Mouse (Mus musculus) macrophage (primary cell): ENCODE results near the gene Prss22. TPM values are rescaled to one million over a fixed set of nuclear protein-coding genes. Genes with fewer than 3 reads are reported as not detected.

Experiments
- H3K27ac ChIP-seq: fragments of 350-480 bp; formaldehyde crosslinking; 2 replicates; pipeline ENCODE4 v1.9.0; 2021
- H3K36me3 ChIP-seq: fragments of 350-480 bp; formaldehyde crosslinking; 2 replicates; pipeline ENCODE4 v1.9.0; 2021; ENCODE audit errors: inconsistent target
- H3K4me3 ChIP-seq: fragments of 350-480 bp; formaldehyde crosslinking; 2 replicates; pipeline ENCODE4 v1.9.0; 2021; ENCODE audit errors: inconsistent target
- H3K79me2 ChIP-seq: fragments of 350-480 bp; formaldehyde crosslinking; 2 replicates; pipeline ENCODE4 v1.9.0; 2021; ENCODE audit errors: inconsistent target
- WGBS: methylation state at CpG from one replicate; pipeline ENCODE4 v1.1.7; 2026; ENCODE audit warnings: inconsistent platforms; ENCODE audit not compliant: missing documents; 5-methylcytosine and 5-hydroxymethylcytosine counted together
- polyA plus RNA-seq: library from polyadenylated mRNA; stranded (reverse); fragments of 250-400 nt; gene quantifications from 3 replicates; pipeline ENCODE4 v1.2.4, GENCODE M21; 2018; ENCODE audit warnings: inconsistent platforms

Gene Prss22
- polyA plus RNA-seq, 1 experiment from 2014 or later: not detected

- no peak overlapping the region for H3K27ac ChIP-seq
- no peak overlapping the region for H3K4me3 ChIP-seq
These were observed 11.7 kb upstream of the Prss22 start for GRCm38 (mm10) chr17:24009617-24010016.

GRCm38 (mm10) chr17:24008105-24008504, 10.2 kb upstream of the Prss22 start:
- Histone ChIP-seq H3K27ac (peak overlapping the region; percentile 97), H3K4me3 (no peak overlapping the region), H3K36me3 (no peaks in the 10 kb centered on the region), H3K79me2 (no peaks in the 10 kb centered on the region)
- 97% methylated on average over 3 of the region's 4 CpGs for WGBS

More at GRCm38 (mm10) chr17:24009617-24010016, 11.7 kb upstream of the Prss22 start:
- no peaks in the 10 kb centered on the region for H3K36me3 ChIP-seq
- whole genome bisulfite sequencing: 90% methylated on average over 5 of the region's 5 CpGs
- no peaks in the 10 kb centered on the region for H3K79me2 ChIP-seq

- Histone ChIP-seq H3K79me2 (no peaks in the 10 kb centered on the region), H3K27ac (peak overlapping the region; percentile 97), H3K4me3 (no peak overlapping the region), H3K36me3 (no peaks in the 10 kb centered on the region)
- 0% methylated on average over 1 of the region's 1 CpGs for WGBS
These were observed 9.5 kb upstream of the Prss22 start for GRCm38 (mm10) chr17:24007391-24007790.

DNA sequence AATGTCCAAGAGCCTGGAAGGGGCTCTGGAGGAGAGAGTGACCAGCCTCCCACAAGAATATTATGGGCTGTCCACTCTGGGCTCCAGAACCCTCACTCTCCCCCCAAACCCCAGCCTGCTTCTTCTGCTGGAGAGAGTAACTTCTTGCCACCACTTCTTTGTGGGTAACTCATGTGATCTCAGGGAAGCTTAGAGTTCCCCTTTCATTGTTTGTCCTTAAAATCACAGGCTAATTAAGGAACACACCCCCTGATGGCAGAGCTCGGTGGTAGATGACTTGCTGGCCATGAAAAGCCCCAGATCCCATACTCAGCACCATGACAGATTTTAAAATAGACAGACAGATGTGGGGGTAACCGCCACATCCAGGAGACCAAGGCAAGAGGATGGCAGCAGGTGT, 9.0 kb upstream of the Prss22 start:
- 7% methylated on average over 2 of the region's 2 CpGs for WGBS
- Histone ChIP-seq H3K36me3 (no peaks in the 10 kb centered on the region), H3K4me3 (no peak overlapping the region), H3K79me2 (no peaks in the 10 kb centered on the region), H3K27ac (peak overlapping the region; percentile 97)

DNA sequence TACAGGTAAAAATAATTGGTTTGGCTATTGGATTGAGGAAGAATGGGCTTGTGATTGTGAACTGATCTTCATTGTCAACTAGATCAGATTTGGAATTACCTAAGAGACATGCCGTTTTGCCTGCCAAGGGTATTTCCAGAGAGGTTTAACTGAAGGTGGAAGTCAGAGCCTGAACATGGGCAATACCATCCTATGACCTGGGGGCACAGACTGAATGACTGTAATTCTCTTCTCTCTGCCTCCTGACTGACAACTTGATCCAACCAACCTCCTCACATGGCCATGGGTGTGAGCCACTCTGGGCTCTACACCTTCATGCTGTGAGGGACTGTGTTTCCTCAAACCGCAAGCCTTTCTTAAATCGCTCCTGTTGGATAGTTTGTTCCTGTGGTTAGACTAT, 7.1 kb upstream of the Prss22 start:
- no peak overlapping the region; the same call in 1 of the 2 replicates for H3K27ac ChIP-seq
- no peaks in the 10 kb centered on the region for H3K79me2 ChIP-seq
- H3K4me3 ChIP-seq: no peak overlapping the region
- 93% methylated on average over 3 of the region's 3 CpGs for WGBS
- H3K36me3 ChIP-seq: no peaks in the 10 kb centered on the region

- Histone ChIP-seq H3K36me3 (no peaks in the 10 kb centered on the region), H3K4me3 (no peak overlapping the region), H3K27ac (no peak overlapping the region), H3K79me2 (no peaks in the 10 kb centered on the region)
- WGBS: 92% methylated on average over 14 of the region's 14 CpGs
These were observed 6.3 kb upstream of the Prss22 start for GRCm38 (mm10) chr17:24004071-24004665.

GRCm38 (mm10) chr17:24000404-24000803, 2.5 kb upstream of the Prss22 start:
- no peaks in the 10 kb centered on the region for H3K79me2 ChIP-seq
- no peaks in the 10 kb centered on the region for H3K36me3 ChIP-seq
- no peak overlapping the region for H3K4me3 ChIP-seq
- H3K27ac ChIP-seq: no peak overlapping the region
- 80% methylated on average over 5 of the region's 5 CpGs for WGBS

- no peaks in the 10 kb centered on the region for H3K79me2 ChIP-seq
- no peaks in the 10 kb centered on the region for H3K36me3 ChIP-seq
- WGBS: 45% methylated on average over 6 of the region's 6 CpGs
- no peak overlapping the region for H3K4me3 ChIP-seq
- no peak overlapping the region for H3K27ac ChIP-seq
These were observed 483 bp upstream of the Prss22 start for GRCm38 (mm10) chr17:23998383-23998782.

- Histone ChIP-seq H3K4me3 (no peak overlapping the region), H3K36me3 (no peaks in the 10 kb centered on the region), H3K27ac (no peak overlapping the region), H3K79me2 (no peaks in the 10 kb centered on the region)
- WGBS: 86% methylated on average over 1 of the region's 1 CpGs
These were observed 2.5 kb downstream of the Prss22 start for GRCm38 (mm10) chr17:23995421-23995820.

DNA sequence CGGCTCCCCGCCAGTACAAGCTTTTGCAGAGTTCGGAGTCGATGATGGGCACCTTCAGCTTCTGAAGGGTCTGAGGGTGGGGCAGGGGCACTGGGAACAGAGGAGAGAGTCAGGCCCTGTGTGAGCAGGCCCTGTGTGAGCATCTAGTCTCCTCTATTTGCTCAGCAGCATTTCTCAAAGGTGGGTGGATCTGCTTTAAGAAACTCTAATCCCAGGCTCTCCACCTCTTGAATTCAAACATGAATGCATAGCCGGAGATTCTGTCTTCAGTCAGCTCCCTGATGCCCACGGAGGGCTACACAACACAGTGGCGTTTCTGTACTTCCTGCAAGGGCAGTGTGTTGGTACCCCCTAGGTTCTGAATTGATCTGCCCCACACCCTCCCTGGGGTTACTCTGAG, 3.2 kb downstream of the Prss22 start:
- Histone ChIP-seq H3K27ac (no peak overlapping the region), H3K36me3 (no peaks in the 10 kb centered on the region), H3K79me2 (no peaks in the 10 kb centered on the region), H3K4me3 (no peak overlapping the region)
- 95% methylated on average over 7 of the region's 7 CpGs for WGBS

DNA sequence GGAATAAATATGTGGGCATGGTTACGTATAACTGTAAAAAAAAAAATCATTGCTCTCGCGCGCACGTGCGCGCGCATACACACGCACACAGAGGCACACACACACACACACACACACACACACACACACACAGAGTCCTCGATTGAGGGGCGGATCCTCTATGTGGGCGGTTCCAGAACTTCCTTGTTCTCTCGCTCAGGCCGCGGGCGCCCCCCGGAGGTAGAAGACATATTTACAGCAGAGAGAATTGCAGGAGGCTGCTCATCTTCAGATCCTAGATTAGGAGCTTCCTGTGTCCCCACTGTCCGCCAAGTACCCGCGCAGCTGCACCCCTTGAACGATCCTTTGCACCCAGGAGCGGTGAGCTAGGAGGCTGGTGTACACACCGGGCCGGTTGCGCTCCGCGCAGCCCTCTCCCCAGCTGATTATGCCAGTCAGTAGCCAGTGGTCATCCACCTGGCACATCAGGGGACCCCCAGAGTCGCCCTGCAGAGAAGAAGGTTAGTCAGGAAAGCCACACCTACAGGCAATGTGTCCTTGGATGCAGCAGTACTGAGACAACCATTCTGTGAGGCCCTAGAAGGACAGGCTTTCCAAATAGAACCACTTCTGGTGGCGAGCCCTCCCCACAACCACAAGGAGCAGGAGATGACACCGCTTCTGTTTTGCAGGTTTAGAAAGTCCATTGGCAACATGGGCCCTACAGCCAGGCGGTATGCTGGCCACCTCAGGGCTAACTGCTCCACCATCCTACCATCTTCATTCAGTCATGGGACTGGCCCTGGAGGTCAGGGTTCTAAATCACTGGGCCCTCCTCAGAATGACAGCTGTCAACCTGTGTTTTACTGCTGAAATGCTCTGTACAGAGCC, 4.1 kb downstream of the Prss22 start:
- Histone ChIP-seq H3K36me3 (no peaks in the 10 kb centered on the region), H3K27ac (no peak overlapping the region), H3K4me3 (no peak overlapping the region), H3K79me2 (no peaks in the 10 kb centered on the region)
- 18% methylated on average over 21 of the region's 31 CpGs for WGBS

DNA sequence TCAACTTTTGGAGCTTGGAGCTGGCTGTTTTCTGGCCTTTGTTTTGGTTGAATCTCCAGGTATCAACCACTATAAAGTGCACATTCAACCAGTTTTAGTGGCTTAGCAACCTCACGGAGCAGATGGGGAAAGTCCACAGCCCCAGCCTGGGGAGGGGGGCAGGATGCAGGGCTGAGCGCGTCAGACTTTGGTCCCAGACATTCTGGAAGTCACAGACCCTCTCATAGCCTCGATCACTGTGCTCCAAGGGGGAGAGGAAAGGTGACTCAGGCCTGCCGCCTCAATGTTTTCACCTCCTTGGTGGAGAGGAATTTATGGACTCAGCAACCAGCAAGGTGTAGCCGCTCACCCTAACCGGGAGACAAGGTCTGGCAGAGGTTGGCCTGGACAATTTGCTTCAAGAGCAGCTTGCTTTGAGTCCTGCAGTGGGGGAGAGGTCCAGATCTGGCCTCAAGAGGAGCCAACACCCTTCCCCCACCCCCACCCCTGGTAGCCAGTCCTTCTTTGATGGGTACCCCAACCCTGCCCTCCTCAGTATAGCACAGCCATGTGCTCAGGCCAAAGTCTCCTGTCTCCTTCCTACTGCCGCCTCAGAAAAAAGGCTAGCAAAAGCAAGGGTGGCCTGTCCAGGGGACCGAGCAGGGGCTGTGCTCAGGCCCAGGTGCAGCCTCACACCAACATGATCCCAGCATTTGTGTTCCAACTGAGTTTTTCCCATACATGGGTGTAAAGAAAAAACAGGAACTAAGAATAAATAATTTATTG, 4.9 kb downstream of the Prss22 start:
- no peak overlapping the region for H3K27ac ChIP-seq
- H3K4me3 ChIP-seq: no peak overlapping the region
- 91% methylated on average over 9 of the region's 9 CpGs for WGBS
- H3K79me2 ChIP-seq: no peaks in the 10 kb centered on the region
- no peaks in the 10 kb centered on the region for H3K36me3 ChIP-seq

GRCm38 (mm10) chr17:23989802-23990201, 8.1 kb downstream of the Prss22 start:
- Histone ChIP-seq H3K79me2 (no peaks in the 10 kb centered on the region), H3K36me3 (no peaks in the 10 kb centered on the region), H3K27ac (no peak overlapping the region), H3K4me3 (no peak overlapping the region)
- 44% methylated on average over 2 of the region's 2 CpGs for WGBS

DNA sequence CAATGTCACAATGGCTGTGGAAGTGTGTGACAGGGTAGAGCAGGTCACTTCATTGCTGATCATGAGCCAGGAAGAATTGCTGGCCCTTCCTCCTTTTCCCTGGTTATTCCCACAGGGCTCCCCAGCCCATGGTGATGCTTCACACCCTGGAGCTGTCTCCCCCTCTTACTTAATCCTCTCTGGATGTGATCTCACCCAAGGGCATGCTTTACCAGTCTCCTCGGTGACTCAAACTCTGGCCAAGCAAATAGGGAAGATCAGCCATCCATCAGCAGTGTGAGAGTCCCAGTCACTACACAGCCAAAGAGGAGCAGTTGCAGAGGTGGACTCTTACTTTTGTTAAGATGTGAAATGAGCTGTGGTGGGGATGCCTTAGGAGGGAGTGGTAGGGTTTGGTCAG, 12.9 kb downstream of the Prss22 start:
- H3K4me3 ChIP-seq: no peak overlapping the region
- H3K36me3 ChIP-seq: no peaks in the 10 kb centered on the region
- WGBS: 91% methylated on average over 1 of the region's 1 CpGs
- H3K27ac ChIP-seq: no peak overlapping the region
- no peaks in the 10 kb centered on the region for H3K79me2 ChIP-seq

- H3K36me3 ChIP-seq: no peaks in the 10 kb centered on the region
- H3K79me2 ChIP-seq: no peaks in the 10 kb centered on the region
- no peak overlapping the region for H3K4me3 ChIP-seq
- H3K27ac ChIP-seq: peak overlapping the region; percentile 3; the same call in 1 of the 2 replicates
- WGBS: 10% methylated on average over 4 of the region's 4 CpGs
These were observed 15.0 kb downstream of the Prss22 start for GRCm38 (mm10) chr17:23982912-23983311.
